Mouse (Mus musculus): ENCODE data around the gene Abhd13.

GRCm38 (mm10) chr8:9977016-9977415, 491 bp upstream of the Abhd13 start:
- TF ChIP-seq CTCF (IDR thresholded peaks at IDR 0.05) (no peak), EP300 (IDR thresholded peaks at IDR 0.05) (no peak)

All from lung, postnatal 0 days (tissue).